Mouse (Mus musculus) right cerebral cortex, postnatal 10 days (tissue): ENCODE measurements at regions not wholly inside any gene's neighbourhood (a gene's known extent, or its start where the extent isn't known, plus 50 kb on each side); places are given as distances from the start of the nearest gene placed in this dataset.
"Not testable (repeated sequence)": the region's sequence is repeated elsewhere in the genome, so short reads cannot be mapped to it uniquely, and the experiment has no call there.

Experiments
- DNase-seq, 2 experiments: peaks; one replicate each; pipeline ENCODE4 v3.0.0; 2021; ENCODE audit warnings: low spot score in 2 of 2

DNA sequence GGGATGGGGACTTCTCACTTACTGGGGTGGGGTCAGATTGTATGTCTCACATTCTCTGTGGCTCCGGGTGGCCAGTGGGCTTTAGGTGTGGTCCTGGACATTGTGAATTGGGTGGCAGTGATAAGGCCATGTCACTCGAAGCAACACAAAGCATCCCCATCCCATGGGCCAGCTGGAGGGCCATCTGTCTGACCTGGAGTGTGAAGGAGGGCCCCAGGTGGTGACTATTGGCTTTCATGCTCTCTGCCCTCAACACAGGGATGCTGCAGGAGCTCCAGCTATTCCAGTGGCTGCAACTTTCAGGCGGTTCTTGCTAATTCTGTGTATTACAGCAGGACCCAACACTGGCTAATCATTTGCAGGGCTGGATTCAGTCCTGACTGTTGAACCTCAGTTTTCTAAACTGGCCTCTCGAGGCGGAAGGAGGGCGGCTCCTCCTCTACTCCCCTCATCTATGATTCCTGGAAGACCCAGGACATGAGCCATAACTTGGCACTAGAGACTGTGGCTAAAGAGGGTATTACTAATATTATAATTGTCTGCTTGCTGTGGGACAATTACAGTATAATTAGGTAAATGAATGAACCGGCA lies 64.1 kb downstream of the 9530068E07Rik start:
- no peak for DNase-seq

DNA sequence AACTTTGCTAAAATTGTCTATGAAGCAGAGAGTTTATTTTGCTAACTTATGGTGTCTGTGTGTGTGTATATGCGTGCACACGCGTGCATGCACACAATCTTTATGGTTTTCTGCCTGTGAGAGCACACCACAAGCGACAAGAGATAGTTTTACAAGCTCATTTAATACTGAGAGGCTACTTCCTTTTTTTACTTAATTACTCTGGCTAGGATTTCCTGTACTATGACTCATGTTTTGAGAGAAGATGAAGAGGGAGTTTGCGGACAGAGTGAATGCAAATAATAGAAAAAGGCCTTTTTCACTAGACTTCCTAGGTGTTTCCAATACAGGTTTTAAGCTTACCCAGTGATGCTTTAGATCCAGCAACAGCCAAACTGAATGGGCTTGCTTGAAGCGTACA lies 74.9 kb downstream of the 9530068E07Rik start:
- DNase-seq = not testable (repeated sequence)

DNA sequence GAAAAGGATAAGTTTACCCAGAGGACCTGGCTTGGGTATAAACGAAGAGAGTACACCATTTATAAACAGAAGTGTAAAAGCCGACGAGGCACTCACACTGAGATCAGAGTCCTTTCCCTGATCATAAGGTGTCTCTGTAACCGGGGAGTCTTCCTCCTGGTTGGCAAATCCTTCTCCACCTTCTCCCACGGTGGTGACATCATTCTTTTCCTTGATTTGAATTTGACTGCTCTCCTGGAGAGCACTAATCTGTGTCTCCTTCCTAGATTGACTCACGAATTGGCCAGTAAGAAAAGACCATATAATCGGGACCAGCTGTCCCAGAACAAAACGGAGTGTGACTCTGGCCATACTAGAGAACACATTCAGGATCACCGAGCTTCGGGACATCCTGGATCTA lies 83.9 kb downstream of the 9530068E07Rik start:
- not testable (repeated sequence) for DNase-seq

DNA sequence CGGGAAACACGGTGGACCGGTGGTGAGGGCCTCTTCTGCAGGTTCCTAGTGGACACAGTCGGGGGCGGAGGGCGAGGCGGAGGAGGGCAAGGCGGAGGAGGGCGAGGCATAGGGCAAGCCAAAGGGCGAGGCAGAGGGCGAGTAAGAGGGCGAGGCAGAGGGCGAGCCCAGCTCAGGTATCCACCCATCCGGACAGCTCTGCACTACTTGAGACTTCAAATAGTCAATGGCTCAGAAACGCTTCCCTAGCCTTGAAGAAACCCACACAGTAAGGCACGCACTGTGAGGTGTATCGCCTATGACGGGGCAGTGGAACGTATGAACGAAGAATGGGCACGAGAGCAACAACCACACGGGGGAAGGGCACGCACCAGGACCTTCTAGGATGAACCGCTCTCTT lies 84.5 kb downstream of the 9530068E07Rik start:
- not testable (repeated sequence) for DNase-seq

DNA sequence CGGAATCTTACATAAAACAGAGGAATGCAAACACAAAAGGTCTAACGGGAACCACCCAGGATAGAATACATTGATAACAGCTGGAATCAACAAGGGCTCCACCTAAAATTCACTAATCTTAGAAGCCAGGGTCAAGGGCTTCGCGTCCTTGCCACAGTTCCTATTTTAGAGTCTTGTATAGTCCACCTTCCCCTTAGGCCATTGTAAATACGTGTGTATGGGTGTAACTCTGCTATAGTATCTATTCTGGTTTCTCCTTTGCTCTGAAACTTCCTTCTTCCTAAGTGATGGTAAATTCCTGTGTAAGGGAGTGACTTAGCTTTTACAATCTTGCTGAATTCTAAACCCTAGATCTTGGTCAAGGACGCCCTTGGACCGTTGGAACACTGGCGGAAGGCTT lies 87.3 kb downstream of the 9530068E07Rik start:
- not testable (repeated sequence) for DNase-seq

DNA sequence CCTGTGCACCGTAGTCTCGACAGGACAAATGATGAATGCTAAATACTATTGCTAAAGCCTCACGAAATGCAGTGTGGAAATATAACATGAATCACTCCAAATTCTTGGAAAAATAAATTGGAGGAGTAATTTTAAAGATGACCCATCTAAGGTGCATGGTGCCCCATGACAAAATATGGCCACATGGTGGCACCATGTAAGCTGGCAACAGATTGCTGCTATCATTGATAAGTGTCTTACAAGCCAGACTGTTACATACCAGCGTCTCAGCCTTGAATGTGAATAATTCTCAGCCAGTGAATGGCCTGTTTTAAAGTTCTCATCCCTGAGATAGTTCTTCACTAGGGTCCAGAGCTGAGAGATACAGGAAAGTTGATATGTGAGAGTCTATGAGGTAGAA lies 92.3 kb downstream of the 9530068E07Rik start:
- not testable (repeated sequence) for DNase-seq

DNA sequence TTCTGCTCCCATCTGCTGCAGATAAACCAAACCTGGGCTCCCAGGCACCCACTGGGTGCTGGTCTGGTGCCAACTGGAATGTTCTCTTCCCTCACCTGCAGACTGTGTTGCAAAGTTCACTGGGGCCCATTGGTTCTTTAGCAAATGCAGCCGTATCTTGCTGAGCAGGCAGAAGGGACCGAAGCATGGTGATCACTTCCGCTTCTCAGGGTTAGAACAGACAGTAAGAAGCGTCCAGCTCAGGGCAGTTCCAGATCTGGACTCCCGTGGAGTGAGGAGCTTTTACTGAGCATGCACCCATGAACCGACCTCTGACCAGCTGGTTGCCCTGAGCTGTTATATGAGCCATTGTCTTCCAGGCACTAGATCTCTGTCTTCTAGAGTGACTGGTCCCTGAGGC lies 97.1 kb downstream of the 9530068E07Rik start:
- no peak for DNase-seq

DNA sequence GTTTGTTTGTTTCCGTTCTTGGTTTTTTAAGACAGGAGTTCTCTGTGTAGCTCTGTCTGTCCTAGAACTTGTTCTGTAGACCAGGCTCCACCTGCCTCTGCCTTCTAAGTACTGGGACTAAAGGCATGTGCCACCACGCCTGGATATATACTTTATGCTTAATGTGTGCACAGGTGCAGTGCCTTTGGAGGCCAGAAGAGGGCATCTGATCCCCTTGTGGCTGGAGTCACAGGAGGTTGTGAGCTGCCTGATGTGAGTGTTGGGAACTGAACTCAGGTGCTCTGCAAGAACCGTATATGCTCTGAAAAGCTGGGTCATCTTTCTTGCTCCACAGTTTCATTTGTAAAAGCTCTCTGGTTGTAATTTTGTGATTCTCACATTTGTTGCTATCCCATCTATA lies 100.7 kb downstream of the 9530068E07Rik start:
- DNase-seq = no peak

DNA sequence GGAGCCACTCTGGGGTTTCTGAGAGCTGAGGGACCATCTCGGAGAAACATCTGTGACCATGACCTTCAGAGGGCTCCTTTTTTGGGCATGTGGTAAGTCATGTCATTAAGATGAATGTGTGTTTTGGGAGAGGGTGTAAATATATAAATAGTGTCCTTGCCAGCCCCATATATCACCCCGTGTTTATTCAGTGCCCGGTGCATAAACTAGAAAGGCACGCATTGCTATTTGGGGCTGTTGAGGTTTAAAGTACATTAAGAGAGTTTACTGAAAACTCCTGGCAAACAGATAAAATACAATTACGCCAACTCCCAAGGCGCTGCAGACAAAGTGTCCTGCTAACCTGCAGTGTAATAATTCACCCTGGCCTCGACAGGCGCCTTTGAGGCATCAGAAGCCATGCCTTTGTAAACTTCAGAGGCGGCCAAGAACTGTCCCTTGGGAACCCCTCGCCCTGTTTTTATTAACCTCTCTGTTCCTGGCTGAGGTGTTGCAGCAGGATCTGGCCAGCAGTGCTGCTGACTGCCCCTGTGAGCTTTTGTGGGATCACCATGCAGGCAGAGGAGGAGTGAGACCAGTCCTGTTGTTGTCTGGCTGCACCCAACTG lies 106.6 kb downstream of the 9530068E07Rik start:
- no peak for DNase-seq

DNA sequence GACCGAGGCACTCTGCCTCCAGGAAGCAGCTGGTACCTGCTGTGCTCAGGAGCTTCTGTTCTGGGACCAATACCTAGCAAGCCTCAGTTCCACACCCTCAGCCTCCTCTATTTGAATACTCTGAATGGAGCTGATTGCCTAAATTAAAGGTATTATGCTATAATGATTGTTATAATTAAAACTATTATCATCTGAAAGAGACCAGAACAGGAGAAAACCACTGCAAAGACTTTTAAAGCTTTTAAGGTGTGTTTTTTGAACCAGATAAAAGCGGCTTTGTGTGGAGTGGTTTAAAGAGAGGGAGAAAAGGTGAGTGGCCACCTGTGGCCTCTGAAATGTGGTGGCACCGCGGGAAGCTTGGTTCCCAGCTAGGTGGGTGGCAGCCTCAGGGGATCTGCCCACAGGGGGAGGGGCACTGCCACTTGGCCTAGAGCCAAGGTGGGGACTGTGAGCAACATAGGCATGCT lies 115.6 kb downstream of the 9530068E07Rik start:
- DNase-seq = no peak

DNA sequence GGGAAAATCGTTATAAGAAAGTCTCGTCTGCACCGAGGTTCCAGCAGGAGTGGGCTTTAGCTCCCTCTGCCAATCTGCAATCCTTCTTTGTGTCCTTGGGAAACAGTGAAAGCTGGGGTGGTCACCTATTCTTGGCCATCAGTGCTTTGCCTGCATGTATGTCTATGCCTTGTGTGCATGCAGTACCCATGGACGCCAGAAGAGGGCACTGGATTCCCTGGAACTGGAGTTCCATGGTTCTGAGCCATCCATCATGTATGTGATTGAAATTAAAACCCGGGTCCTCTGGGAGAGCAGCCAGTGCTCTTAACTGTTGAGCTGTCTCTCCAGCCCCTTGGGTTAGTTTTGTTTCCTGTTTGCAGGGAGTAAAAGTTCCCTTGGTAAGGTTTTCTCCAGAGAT lies 121.1 kb downstream of the 9530068E07Rik start:
- DNase-seq = no peak

DNA sequence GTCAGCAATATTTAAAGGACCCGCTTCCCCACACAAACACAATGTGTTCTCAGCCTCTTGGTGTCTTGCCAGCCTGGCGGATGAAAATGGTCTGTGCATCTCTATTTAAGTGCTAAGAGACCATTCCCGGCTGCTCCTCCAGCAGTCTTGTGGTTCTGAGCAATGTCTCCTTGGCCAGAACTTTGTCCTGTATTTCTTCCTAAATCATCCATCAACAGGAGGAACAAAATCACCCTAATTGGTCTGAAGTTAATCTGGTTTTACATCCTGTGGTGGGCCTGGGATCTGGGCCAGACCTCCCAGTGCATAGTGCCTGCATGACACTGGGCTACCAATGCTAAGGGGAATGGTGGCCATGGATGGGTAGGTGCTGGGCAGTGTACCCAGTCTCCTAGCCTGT lies 123.6 kb downstream of the 9530068E07Rik start:
- DNase-seq = peak in 1 of 2 experiments; percentile 52

DNA sequence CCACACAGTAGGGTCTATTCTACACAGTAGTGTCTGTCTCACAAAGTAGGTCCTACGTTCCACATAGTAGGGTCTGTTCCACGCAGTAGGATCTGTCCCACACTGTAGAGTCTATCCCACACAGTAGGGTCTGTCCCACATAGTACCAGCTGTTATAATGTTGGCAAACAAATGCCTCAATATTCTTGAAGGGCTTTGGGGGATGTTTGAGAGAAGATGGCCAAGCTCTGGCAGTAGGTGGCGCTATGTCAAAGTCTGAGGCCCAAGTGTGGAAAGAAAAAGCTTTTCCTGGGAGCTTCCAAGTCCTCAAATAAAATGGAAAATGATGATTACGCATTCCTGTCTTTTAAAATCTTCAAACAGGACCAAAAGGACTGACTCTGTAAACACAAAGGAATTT lies 125.7 kb downstream of the 9530068E07Rik start:
- peak; percentile 69 to 82 for DNase-seq

DNA sequence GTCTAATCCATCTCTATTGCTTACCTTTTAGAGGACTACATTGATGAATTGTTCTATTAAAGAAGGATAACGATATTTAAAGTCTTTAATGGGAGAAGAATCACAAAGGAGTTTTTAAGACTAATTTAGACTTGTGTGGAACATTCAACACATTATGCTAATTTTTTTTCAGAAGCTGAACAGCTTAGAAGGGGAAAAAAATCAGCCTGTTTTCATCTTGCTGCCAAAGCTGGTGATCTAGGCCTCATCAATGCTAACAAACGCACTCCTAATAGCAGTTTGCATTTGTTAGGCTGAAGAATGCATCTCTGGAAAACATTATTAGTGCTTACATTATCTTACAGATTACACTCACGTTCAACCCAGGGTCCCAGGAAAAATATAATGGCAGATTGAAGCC lies 126.2 kb downstream of the 9530068E07Rik start:
- DNase-seq = no peak

DNA sequence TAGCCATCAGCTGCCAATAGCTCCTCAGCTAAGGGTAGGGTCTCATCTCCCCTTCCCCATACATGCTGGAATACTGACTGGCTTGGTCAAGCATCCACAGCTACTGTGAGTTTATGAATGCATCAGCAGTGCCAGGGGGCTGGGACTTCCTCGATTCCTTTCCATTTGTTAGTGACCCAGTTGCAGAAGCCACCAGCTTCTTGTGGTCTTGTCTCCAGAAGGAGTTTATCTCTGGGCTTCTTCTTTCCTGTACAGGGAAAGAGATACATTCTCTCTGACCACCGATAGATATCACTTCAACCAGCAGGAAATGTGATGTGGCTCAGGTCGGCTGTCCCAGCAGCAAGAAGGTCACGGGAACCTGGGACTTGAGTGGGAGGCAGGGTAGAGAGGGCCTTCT lies 127.0 kb downstream of the 9530068E07Rik start:
- no peak for DNase-seq

DNA sequence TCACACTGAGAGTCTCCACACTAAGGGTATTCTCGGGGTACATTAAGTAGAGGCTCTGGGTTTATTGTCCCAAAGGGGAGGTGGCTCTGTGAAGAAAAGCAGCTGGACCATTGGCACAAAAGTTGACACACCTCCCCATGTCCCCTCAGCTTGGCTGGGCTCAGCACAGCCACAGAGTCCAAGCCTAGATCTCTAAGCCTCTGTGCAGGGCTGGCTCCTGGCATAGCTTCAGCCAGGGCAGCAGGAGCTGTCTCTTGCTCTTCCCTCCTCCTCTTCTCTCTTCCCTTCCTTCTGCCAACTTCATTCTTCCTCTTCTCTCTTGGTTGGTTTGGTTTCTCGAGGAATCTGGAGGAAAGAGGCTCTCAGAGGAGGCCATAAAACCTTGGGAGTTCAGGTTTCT lies 127.4 kb downstream of the 9530068E07Rik start:
- DNase-seq = no peak

DNA sequence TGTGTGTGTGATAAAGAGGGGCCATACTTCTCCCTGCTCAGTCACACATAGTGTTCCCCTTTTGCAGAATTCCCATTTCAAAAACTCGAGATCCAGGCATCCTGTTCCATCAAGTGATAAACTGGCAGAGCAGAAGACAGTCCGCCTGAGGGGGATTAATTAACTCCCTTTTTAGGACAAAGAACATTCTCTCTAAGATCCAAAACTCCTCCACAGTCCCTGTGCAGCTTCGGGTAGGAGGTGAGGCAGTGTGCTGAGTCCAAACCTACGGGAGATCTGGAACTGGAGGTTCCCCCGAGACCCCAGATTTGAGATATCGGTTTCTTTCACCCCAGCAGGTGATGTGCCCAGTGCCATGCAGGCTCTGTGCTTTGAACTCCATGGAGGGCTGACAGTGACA lies 129.2 kb downstream of the 9530068E07Rik start:
- DNase-seq = no peak

DNA sequence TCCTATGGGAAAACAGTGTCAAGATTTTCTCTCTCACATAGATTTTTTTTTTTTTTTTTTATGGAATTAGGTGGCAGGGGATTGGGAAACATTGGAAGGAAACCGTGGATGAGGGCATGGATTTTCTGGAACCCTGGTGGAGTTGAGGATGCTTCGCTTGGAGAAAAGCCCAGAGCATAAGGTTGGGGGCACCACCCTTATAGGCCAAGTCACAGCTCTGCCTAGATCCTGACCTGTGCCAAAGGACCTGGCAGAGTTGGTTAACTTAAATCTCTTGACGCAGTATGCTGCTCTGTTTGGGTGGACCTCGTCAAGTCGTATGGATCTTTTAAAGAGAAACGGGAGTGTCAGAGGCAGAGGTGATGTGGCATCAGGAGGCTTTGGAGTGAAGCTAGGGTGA lies 130.1 kb downstream of the 9530068E07Rik start:
- DNase-seq = no peak

DNA sequence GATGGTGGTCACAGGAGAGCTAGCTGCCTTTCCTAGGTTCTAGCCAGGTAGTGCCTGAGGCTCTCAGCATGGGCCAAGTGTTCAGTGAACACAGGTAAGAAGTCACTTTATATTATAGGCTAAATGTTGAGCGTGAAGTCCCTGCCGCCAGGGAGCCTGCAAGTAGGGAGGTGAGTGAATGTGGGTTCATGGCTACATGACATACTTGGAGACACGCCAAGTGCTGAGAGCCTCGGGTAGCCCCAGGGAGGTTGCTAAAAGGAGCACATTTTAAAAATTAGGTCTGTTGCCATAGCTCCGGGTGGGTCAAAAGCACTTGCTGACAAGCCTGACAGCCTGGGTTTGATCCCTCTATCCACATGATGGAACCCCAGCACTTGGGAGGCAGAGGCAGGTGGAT lies 137.2 kb downstream of the 9530068E07Rik start:
- DNase-seq = no peak

DNA sequence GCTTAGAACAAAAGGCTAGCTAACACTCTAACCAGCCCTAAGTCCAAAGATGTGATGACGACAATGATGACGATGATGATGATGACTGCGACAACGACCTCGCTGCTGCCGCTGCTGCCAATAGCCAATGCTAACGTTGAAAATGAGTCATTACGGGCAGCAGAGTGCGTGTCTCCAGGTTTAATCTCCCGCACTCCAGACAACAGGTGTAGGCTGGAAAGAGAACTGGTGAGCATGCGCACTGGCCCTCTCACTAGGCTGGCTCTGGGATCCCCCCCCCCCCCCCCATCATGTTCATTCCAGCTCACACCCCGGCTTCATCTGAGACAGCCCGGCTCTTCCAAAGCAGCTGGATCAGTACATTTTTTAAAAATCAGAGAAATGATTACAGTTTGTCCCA lies 138.4 kb downstream of the 9530068E07Rik start:
- no peak for DNase-seq

DNA sequence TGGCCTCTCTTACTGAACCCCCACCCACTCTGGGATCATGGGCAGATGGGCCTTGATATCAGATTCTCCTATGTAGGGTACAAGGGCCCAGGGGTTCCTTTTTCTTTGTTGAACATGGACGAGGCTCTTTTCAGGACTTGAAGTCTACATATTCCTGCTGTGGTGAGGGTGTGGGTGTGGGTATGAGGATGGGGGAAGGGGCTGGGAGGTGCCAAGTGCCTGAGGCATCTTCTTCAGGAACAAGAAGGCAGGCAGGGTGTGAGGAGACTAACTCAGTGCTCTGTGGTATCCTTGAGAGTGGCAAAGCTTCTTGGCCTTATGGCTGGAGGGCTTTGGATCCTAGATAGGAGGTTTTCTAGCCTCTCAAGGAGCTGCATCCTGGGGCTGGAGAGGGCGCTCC lies 140.0 kb downstream of the 9530068E07Rik start:
- DNase-seq = no peak

DNA sequence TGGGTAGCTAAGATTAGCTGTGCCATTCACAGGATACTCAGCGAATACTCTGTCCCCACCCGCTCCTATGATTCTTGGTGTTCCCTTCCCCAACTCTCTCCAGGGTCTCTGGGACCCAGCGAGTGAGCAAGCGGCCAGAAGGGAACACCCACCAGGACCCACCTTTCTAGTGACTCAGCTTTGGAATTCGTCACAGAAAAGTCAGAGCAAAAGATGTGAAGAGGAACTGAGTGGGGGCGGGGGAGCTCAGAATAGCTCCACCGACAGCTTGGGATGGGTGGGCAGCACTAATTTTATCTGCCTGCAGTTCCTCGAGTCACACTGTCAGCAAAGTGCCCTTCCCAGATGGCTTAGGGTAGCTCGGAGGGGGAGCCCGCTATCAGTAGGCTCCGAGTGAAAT lies 140.6 kb downstream of the 9530068E07Rik start:
- DNase-seq = peak; percentile 89 to 94

DNA sequence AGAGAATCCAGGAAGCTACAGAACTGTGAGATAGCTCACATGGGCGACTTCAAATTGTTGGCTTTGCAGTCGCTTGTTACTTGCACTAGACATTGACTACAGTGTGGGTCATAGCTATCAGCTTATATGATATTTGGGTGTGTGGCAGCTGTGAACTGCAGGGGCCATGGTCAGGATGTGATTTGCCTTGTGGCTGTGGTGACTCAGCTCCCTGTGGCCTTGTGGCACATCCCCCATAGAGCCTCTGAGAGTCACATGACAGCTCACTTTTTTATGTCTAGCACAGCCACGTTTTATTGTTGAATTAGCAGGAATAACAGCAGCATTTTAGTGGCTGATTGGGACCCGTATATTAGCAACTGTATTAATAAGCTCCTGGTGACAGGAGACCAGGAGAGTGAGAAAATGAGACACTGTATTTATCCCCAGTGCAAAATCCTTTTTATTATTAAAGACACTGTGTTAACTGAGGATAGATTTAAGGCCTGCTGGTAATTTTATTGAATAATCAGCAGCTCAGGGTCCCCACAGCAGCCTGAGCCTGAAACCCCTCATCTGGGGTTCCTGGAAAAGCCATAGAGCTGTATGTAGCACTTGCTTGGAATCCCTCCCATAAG lies 141.7 kb downstream of the 9530068E07Rik start:
- DNase-seq = no peak
